Mouse (Mus musculus) granulocyte monocyte progenitor cell, adult 5-6 weeks (primary cell): Measurements from ENCODE around the gene Cog8. TPM values are rescaled to one million over a fixed set of nuclear protein-coding genes. Genes with fewer than 3 reads are reported as not detected.
A peak's percentile ranks its signal among the peaks of the same experiment; 100 is the strongest.
"Not testable (repeated sequence)": the region's sequence is repeated elsewhere in the genome, so short reads cannot be mapped to it uniquely, and the experiment has no call there.

ENCODE experiments used
- ATAC-seq: replicated peaks from 2 replicates; pipeline ENCODE4 v1.8.0; 2016; ENCODE audit warnings: mild to moderate bottlenecking, moderate TSS enrichment, inconsistent platforms; ENCODE audit not compliant: poor library complexity, severe bottlenecking
- total RNA-seq, 2 experiments: library from RNA; stranded (forward) in 1 of 2; stranded (reverse) in 1 of 2; fragments of 200-712, 200-1000 nt in 1 of 2; fragments of >200 nt in 1 of 2; fragmentation: Nextera tagmentation in 1 of 2; gene quantifications; 2 replicates each; pipeline ENCODE4 v1.2.3; 2014 to 2017

The Cog8 gene
- total RNA-seq, 2 experiments from 2014 or later, result 23.7 to 25.0 TPM

GRCm38 (mm10) chr8:107046976-107047375 is 9.5 kb downstream of the Cog8 start:
- no peak for ATAC-seq

GRCm38 (mm10) chr8:107045478-107045877 is 11.0 kb downstream of the Cog8 start:
- no peak for ATAC-seq

- peak; percentile 82 for ATAC-seq
Observed at GRCm38 (mm10) chr8:107040632-107041031, 15.9 kb downstream of the Cog8 start.

DNA sequence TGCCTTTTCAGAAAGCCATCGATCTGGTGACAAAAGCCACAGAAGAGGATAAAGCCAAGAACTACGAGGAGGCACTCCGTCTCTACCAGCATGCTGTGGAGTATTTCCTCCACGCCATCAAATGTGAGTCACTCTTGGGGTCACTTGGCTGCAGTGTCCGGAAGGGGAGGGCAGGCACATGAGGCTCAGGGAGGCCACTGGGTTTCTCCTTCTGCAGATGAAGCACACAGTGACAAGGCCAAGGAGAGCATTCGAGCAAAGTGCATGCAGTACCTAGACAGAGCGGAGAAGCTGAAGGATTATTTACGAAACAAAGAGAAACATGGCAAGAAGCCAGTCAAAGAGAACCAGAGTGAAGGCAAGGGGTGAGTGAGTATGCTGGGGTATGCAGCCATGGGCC is 19.9 kb downstream of the Cog8 start:
- no peak for ATAC-seq

GRCm38 (mm10) chr8:107035641-107036040 is 20.8 kb downstream of the Cog8 start:
- no peak for ATAC-seq

DNA sequence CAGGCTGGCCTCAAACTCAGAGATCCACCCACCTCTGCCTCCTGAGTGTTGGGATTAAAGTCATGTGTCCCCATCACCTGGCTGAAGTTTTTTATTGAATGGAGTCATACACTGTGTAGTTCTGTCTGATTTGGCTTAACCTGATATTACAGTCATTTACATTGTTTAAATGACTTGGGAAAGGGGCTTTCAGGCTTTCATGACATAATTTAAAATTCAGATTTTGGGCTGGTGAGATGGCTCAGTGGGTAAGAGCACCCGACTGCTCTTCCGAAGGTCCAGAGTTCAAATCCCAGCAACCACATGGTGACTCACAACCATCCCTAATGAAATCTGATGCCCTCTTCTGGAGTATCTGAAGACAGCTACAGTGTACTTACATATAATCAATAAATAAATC is 22.9 kb downstream of the Cog8 start:
- ATAC-seq, result not testable (repeated sequence)

DNA sequence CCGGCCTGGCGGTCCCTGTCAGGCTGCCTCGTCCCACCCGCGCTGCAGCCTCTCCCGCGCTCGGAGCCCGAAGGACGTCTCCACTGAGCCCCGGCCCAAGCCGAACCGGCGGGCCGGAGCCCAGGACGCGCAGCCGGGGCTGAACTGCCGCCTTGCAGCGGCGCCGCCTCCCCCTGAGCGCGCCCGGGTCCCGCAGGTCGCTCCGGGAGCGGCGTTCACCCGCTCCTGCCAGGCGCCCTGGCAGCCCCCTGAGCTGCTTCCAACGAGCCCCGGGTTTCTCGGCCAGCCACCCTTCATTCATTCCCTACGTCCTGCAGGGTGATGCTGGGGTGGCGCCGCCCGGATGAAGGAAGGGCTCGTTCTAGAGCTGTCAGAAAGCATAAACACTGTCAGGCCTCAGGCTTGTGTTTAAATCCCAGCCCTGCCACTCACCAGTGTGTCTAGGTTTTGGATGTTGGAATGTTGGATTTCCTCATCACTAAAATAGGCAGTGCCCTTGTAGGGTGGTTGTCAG is 24.9 kb downstream of the Cog8 start:
- ATAC-seq, result peak; percentile 1; the same call in 1 of the 2 replicates

DNA sequence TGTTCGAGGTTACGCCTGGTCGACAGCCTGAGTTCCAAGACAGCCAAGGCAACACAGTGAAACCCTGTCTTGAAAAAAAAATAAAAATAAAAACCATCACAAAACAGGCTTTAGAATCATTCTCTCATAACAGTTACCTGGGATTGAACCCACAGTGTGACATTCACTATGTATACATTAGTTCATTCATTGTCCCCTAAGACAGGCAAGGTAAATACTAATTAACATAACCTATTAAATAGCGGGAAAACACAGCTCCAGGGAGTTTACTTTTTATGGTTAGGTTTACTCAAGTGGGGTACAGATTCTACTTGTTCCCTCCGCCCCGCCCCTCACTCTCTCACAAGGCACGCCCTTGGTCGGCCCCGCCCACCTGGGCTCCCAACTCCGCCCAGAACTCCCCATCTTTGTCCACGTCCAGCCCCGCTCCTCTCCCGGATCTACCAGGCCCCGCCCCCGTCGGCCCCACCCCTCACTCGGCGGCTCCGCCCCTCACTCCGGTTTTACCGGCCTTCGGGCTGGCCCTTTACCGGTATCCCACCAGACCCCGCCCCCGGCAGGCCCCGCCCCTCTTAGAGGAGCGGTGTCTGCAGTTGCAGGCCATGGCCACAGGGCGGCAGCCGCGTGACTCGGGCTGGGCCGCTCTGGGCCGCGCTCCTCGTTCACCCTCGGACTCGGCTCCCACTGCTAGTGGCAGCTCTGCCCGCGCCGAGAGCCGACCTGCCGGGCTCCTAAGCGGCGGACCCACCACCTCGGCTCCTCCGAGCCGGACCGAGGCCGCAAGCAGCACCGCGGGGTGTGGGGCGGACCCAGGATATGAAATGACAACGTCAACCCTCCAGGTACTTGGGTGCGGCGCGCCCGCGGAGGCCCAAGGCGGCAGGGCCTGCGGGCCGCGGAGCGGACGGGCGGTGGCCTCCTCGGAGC is 25.6 kb downstream of the Cog8 start, which contains the start of gene Vps4a:
Vps4a (plus strand) TSS at position 573 of the 927 bp plus-strand sequence.
- ATAC-seq, result peak; percentile 82

GRCm38 (mm10) chr8:107030058-107030457 is 26.4 kb downstream of the Cog8 start:
- peak; percentile 78 for ATAC-seq

DNA sequence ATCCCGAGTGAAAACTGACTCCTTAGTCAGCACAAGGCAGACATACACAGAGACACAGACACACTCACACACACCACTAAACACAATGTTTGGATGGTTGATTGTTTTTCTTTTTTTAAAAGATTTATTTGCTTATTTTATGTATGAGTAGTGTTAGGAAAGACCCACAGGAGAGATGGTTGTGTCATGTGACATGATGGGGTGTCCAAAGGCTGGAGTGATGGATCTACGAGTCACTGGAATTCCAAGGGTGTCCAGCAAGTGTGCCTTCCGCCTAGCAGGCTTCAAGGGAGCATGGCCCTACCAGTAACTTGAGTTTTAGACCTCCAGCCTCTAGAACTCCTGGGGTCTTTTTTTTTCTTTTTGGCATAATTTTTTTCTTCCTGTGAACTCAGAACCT is 27.2 kb downstream of the Cog8 start:
- ATAC-seq, result no peak

- no peak for ATAC-seq
Observed at GRCm38 (mm10) chr8:107023479-107023878, 33.0 kb downstream of the Cog8 start.

DNA sequence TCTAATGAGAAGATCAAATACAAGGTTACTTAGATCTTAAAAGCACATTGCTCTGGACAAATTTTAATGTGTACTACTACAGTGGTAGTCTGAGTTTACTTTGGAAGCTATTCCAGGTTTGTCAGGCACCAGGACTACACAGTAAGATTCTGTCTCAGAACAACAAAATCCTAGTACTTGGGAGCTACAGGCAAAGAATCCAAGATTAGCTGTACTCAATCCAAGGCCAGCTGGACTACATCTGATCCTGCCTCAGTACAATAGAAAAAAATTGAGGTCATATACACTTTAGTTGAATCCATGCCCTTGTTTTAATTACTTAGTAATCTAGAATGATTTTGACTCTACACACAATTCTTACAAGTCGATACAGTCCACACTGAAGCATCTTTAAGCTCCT is 41.6 kb downstream of the Cog8 start:
- no peak for ATAC-seq

DNA sequence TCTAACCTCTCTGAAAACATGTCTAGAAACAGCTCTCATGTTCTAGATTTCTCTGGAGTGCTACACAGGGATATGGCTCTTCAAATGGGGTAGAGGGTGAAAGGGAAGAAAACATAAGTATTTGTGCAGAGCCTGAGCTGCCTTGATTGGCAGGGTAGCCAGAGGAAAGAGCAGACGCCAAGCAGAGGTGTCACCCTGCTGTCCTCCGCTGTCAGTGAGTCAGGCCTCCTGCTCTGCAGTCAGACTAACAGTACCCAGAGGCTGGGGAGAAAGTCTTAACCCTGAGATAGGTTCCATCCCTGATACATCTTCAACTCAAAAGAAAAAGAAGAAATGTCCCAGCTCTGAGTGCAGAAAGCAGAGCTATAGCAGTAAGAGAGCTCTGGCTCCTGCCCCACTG is 43.8 kb downstream of the Cog8 start:
- ATAC-seq, result no peak

- ATAC-seq, result no peak
Observed at GRCm38 (mm10) chr8:107007795-107008194, 48.7 kb downstream of the Cog8 start.

GRCm38 (mm10) chr8:107002532-107002931 is 54.0 kb downstream of the Cog8 start:
- ATAC-seq, result peak; percentile 100

DNA sequence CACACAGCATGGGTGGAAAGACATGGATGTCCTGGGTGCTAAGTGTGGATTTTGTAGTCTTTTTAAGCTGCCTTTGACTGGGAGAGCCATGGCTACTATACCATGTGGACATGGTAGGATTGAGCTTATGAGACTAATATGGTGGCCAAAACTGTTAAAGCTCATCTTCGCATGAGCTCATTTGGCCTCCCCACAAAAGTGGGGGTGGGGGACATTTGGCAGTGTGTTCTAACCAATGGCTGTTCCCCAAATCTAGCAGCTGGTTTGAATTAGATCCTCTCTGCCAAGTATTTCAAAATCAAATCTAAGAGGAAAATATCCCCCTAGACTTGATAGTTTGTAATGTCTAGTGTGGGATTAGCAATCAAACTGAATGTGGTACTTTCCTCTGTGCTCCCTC is 57.4 kb downstream of the Cog8 start:
- ATAC-seq, result no peak

GRCm38 (mm10) chr8:106997416-106997815 is 59.1 kb downstream of the Cog8 start:
- no peak for ATAC-seq

DNA sequence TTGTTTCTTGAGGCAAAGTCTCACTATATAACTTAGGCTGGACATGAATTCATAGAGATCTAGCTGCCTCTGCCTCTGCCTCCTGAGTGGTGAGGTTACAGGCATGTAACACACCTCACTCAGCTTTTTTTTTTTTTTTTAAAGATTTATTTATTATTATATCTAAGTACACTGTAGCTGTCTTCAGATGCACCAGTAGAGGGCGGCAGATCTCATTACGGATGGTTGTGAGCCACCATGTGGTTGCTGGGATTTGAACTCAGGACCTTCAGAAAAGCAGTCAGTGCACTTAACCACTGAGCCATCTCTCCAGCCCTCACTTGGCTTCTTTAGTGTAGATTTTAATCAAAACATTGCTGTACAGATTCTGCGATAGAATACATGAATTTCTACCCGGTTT is 60.1 kb downstream of the Cog8 start:
- not testable (repeated sequence) for ATAC-seq
